Mouse (Mus musculus) heart, adult 10 weeks (tissue): Measurements from ENCODE around the gene Slc45a1. TPM values are rescaled to one million over a fixed set of nuclear protein-coding genes. Genes with fewer than 3 reads are reported as not detected.

ENCODE experiments used
- polyA plus RNA-seq: library from polyadenylated mRNA; stranded (reverse); fragments of 350-450 nt; fragmentation: Illumina TruSeq; extraction: RNeasy Lipid Tissue Mini Kit (QIAGEN cat#74804); gene quantifications from one replicate; pipeline ENCODE4 v1.2.3, GENCODE M21; 2014; ENCODE audit warnings: low read depth, low replicate concordance

Gene Slc45a1
- polyA plus RNA-seq: not detected

DNA sequence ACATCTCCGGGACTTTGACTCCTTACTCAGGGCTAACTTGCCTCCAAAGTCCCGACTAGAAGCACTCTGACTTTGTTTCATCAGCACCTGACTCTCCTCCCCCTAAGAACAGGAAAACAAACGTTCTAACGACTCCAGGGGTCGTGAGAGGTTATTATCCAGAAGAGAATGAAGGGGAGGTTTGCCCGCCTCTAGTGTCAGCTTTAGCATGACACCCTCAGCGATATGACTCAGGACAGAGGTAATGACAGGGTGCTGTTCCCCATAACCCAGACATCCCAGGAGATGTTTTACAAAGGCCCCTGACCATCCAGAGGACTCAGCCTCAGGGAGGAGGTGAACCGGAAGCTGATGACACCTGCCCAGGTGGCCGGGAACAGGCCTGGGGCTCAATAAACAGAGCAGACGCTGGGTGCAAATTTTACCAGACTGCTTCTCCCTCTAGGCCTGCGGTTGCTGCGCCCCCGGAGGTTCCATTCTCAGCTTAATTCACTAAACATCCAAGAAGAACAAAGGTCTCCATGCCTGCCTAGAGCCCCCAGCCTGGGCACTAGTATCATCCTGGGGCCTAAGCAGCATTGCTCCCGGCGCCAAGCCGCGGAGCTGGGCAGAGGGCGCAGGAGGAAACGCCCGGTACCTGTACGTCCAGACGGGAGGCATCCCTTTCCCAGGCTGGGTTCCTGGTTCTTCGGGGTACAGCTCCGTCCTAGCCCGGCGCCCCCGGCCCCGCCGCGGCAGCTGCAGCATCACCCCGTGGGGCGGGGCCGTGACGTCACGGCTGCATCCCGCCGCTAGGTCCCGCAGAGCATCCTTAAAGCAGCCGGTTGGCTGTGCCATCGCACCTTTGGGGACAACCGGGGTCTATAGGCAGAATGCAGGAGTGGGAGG is at the start of gene Slc45a1:
Slc45a1 (minus strand) TSS at position 785 of the 888 bp plus-strand sequence.

Other genes starting within 250 kb of the Slc45a1 start
- 23.1 TPM for gene Errfi1, start 201.7 kb upstream of the Slc45a1 start, polyA plus RNA-seq